In the genomic region with DNA sequence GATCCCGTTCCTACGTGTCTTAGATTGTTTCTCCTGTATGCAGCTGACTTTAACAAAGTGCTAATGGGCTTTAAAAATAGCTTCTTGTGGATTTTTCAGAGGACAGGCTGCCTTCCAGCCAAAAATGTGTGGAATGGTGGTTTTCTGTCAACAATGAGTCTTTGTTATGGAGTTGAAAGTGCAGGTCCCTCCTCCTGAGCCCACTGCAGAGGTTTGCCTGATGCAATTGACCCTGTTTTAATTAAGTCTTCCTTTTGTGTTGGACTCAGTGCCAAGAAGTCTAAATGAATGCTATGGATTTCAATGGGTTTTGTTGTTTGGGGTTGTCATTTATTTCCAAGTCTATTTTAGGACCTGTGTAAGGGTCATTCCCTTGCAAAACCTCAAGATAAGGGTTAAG, we compare ENCODE assay signal across 9 mouse cellular contexts.
DNase-seq lines count a peak whose midpoint lies in the region; ATAC-seq and TF ChIP-seq lines count a peak whose summit lies in the region.
"Had no signal": no experiment of that assay in that cellular context is flagged by ENCODE, and none has a peak within 500 bp of the region (broad histone marks: within the 10 kb centered on the region; RNA-seq: fewer than 3 reads in every experiment).

No protein-coding gene starts in this region.

- no peak for DNase-seq in heart, embryonic 10.5 days (ENCODE audit: low spot score)
- DNase-seq in heart, adult 8-10 months (ENCODE audit: low spot score): no peak
- DNase-seq in lung, embryonic 14.5 days: peak; percentile 39
- DNase-seq in lung, postnatal 14 days: no peak
- DNase-seq in embryonic facial prominence, embryonic 10.5 days (ENCODE audit: low spot score): no peak
- no peak for DNase-seq in limb, embryonic 14.5 days (ENCODE audit: low spot score)
- no peak for DNase-seq in adipocyte (ENCODE audit: low spot score)
- no peak for DNase-seq in right cerebral cortex, postnatal 25 days
- DNase-seq: adrenal gland, postnatal 25 days had no signal

- no peak overlapping the region for H3K9ac ChIP-seq in lung, embryonic 14.5 days
- H3K9ac ChIP-seq in limb, embryonic 14.5 days (ENCODE audit: low read depth, low read length, severe bottlenecking): no peak overlapping the region

- no peak overlapping the region for H3K4me3 ChIP-seq in heart, embryonic 10.5 days
- no peak overlapping the region for H3K4me3 ChIP-seq in lung, embryonic 14.5 days (ENCODE audit: low read depth, low read length)
- H3K4me3 ChIP-seq in embryonic facial prominence, embryonic 10.5 days: no peak overlapping the region
- H3K4me3 ChIP-seq in limb, embryonic 14.5 days (replicated peaks; ENCODE audit: low read length): no peak overlapping the region

- peak; percentile 25; the same call in 1 of the 2 replicates for ATAC-seq in lung, embryonic 14.5 days (ENCODE audit: insufficient read depth)
- ATAC-seq in limb, embryonic 14.5 days (ENCODE audit: low FRiP score, low read depth): no peak

- H3K27me3 ChIP-seq in heart, embryonic 10.5 days (ENCODE audit: insufficient read depth, poor library complexity, severe bottlenecking): no peaks in the 10 kb centered on the region
- H3K27me3 ChIP-seq in lung, embryonic 14.5 days (ENCODE audit: insufficient read depth, low read length): no peaks in the 10 kb centered on the region
- no peaks in the 10 kb centered on the region for H3K27me3 ChIP-seq in embryonic facial prominence, embryonic 10.5 days (replicated peaks; ENCODE audit: low read depth, poor library complexity, severe bottlenecking)
- no peaks in the 10 kb centered on the region for H3K27me3 ChIP-seq in limb, embryonic 14.5 days (ENCODE audit: control insufficient read depth, insufficient read depth, low read length)

- peak overlapping the region; percentile 64; the same call in 1 of the 2 replicates for H3K27ac ChIP-seq in heart, embryonic 10.5 days
- H3K27ac ChIP-seq in lung, embryonic 14.5 days (ENCODE audit: low read depth): peak overlapping the region; percentile 15
- H3K27ac ChIP-seq in embryonic facial prominence, embryonic 10.5 days (replicated peaks): peak overlapping the region; percentile 59; the same call in 1 of the 2 replicates
- H3K27ac ChIP-seq in limb, embryonic 14.5 days (replicated peaks; ENCODE audit: low read depth, low read length): 0 out of 2 replicates have a peak overlapping the region, but pooled peaks have one; percentile 21

- peaks cover 11% of the 10 kb centered on the region; the same call in 1 of the 2 replicates for H3K4me1 ChIP-seq in heart, embryonic 10.5 days
- H3K4me1 ChIP-seq in lung, embryonic 14.5 days (ENCODE audit: insufficient read depth): peaks cover 8% of the 10 kb centered on the region; the same call in 1 of the 2 replicates
- peaks cover 28% of the 10 kb centered on the region for H3K4me1 ChIP-seq in embryonic facial prominence, embryonic 10.5 days
- peaks cover 25% of the 10 kb centered on the region for H3K4me1 ChIP-seq in limb, embryonic 14.5 days (ENCODE audit: control insufficient read depth, insufficient read depth, low read length)

- H3K36me3 ChIP-seq in heart, embryonic 10.5 days: no peaks in the 10 kb centered on the region
- no peaks in the 10 kb centered on the region for H3K36me3 ChIP-seq in lung, embryonic 14.5 days (ENCODE audit: insufficient read depth)
- H3K36me3 ChIP-seq in embryonic facial prominence, embryonic 10.5 days (replicated peaks): no peaks in the 10 kb centered on the region
- no peaks in the 10 kb centered on the region for H3K36me3 ChIP-seq in limb, embryonic 14.5 days (ENCODE audit: control insufficient read depth, insufficient read depth, low read length)

- 0 out of 2 replicates have a peak overlapping the region, but pooled peaks have one; percentile 8 for H3K4me2 ChIP-seq in lung, embryonic 14.5 days
- H3K4me2 ChIP-seq in limb, embryonic 14.5 days (replicated peaks; ENCODE audit: low read depth, low read length, severe bottlenecking): no peak overlapping the region

- no peaks in the 10 kb centered on the region for H3K9me3 ChIP-seq in heart, embryonic 10.5 days
- H3K9me3 ChIP-seq in lung, embryonic 14.5 days (ENCODE audit: low read depth, low read length): no peaks in the 10 kb centered on the region
- H3K9me3 ChIP-seq in embryonic facial prominence, embryonic 10.5 days: no peaks in the 10 kb centered on the region
- 0 out of 2 replicates have a peak, but pooled peaks cover 3% of the 10 kb centered on the region for H3K9me3 ChIP-seq in limb, embryonic 14.5 days (ENCODE audit: control insufficient read depth, low read length)

- TF ChIP-seq POLR2A in limb, embryonic 14.5 days (IDR thresholded peaks at IDR 0.05; ENCODE audit: borderline replicate concordance, extremely low read depth, insufficient read depth, insufficient read length): no peak

- WGBS in heart, embryonic 10.5 days: 28% methylated on average over 2 of the region's 2 CpGs
- 32% methylated on average over 2 of the region's 2 CpGs for WGBS in lung, embryonic 14.5 days
- 11% methylated on average over 2 of the region's 2 CpGs for whole genome bisulfite sequencing in embryonic facial prominence, embryonic 10.5 days
- WGBS in limb, embryonic 14.5 days: 26% methylated on average over 2 of the region's 2 CpGs

- TF ChIP-seq CTCF in lung, embryonic 14.5 days (IDR thresholded peaks at IDR 0.05; ENCODE audit: low read depth): no peak
